Mouse (Mus musculus) forebrain, embryonic 10.5 days (tissue): ENCODE measurements around the gene Entpd7. TPM values are rescaled to one million over a fixed set of nuclear protein-coding genes. Genes with fewer than 3 reads are reported as not detected.

ENCODE experiments used
- DNase-seq: peaks from one replicate; pipeline ENCODE4 v3.0.0-alpha.2; 2017; ENCODE audit warnings: low spot score; ENCODE audit errors: extremely low spot score
- H3K27ac ChIP-seq: fragments of 300-500 bp; sonication (generic); 2 replicates; pipeline ENCODE4 v1.5.1; 2016; ENCODE audit warnings: mild to moderate bottlenecking
- H3K27me3 ChIP-seq: fragments of 300-500 bp; sonication (generic); 2 replicates; pipeline ENCODE4 v1.6.1; 2016; ENCODE audit warnings: mild to moderate bottlenecking; ENCODE audit not compliant: poor library complexity, severe bottlenecking
- H3K36me3 ChIP-seq: fragments of 300-500 bp; sonication (generic); replicated peaks from 2 replicates; pipeline ENCODE4 v1.6.1; 2016; ENCODE audit warnings: mild to moderate bottlenecking, moderate library complexity
- H3K4me1 ChIP-seq: fragments of 300-500 bp; sonication (generic); 2 replicates; pipeline ENCODE4 v1.6.1; 2016
- H3K4me3 ChIP-seq: fragments of 300-500 bp; sonication (generic); 2 replicates; pipeline ENCODE4 v1.5.1; 2016; ENCODE audit warnings: mild to moderate bottlenecking, moderate library complexity
- H3K9me3 ChIP-seq: fragments of 300-500 bp; sonication (generic); 2 replicates; pipeline ENCODE4 v1.6.1; 2016; ENCODE audit warnings: mild to moderate bottlenecking, moderate library complexity
- WGBS: fragments of 180-500 bp; shearing (Covaris S2); methylation state at CpG from one replicate; pipeline ENCODE4 v1.1.7; 2016; 5-methylcytosine and 5-hydroxymethylcytosine counted together
- polyA plus RNA-seq: library from polyadenylated mRNA; unstranded; fragments of >200 nt; fragmentation: Nextera tagmentation; extraction: Ambion mirVana; gene quantifications from 2 replicates; pipeline ENCODE4 v1.2.1, GENCODE M21; 2016

Entpd7 gene
- polyA plus RNA-seq, 1 experiment from 2014 or later, result 8.8 TPM

DNA sequence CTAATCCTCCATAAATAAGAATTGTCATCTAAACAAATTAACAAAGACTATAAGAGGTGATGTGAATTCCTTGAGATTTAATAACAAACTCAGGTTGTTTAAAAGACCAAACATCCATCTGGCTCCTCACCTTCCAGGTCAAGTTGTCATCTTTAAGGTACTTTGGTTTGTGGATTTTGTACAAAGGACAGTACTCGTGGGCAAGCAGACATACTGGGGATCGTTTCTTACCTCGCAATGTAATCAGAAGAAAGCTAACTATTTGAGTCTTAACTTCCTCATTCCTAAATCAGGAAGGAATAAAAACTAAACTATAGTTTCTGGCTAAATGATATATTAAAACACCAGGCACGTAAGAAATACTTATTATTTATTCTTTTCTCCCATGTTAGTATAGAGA lies 81.1 kb downstream of the Entpd7 start:
- no peaks in the 10 kb centered on the region for H3K9me3 ChIP-seq
- H3K4me3 ChIP-seq, result no peak overlapping the region
- no peak overlapping the region for H3K27ac ChIP-seq
- no peaks in the 10 kb centered on the region for H3K27me3 ChIP-seq
- 94% methylated on average over 4 of the region's 4 CpGs for WGBS
- no peaks in the 10 kb centered on the region for H3K36me3 ChIP-seq
- DNase-seq, result no peak
- H3K4me1 ChIP-seq, result no peaks in the 10 kb centered on the region

- Histone ChIP-seq H3K4me1 (no peaks in the 10 kb centered on the region), H3K27me3 (no peaks in the 10 kb centered on the region), H3K9me3 (no peaks in the 10 kb centered on the region), H3K27ac (no peak overlapping the region), H3K36me3 (no peaks in the 10 kb centered on the region), H3K4me3 (no peak overlapping the region)
- no peak for DNase-seq
- WGBS, result 93% methylated on average over 5 of the region's 5 CpGs
These were observed 82.1 kb downstream of the Entpd7 start for GRCm38 (mm10) chr19:43771499-43771969.

- H3K9me3 ChIP-seq, result no peaks in the 10 kb centered on the region
- WGBS, result 63% methylated on average over 6 of the region's 6 CpGs
- H3K36me3 ChIP-seq, result no peaks in the 10 kb centered on the region
- no peak for DNase-seq
- H3K4me1 ChIP-seq, result no peaks in the 10 kb centered on the region
- H3K27me3 ChIP-seq, result no peaks in the 10 kb centered on the region
- H3K4me3 ChIP-seq, result no peak overlapping the region
- H3K27ac ChIP-seq, result no peak overlapping the region
These were observed 82.8 kb downstream of the Entpd7 start for GRCm38 (mm10) chr19:43772311-43772710.

GRCm38 (mm10) chr19:43775433-43775832 lies 86.0 kb downstream of the Entpd7 start:
- 85% methylated on average over 10 of the region's 10 CpGs for WGBS
- no peaks in the 10 kb centered on the region for H3K4me1 ChIP-seq
- no peak for DNase-seq
- no peaks in the 10 kb centered on the region for H3K9me3 ChIP-seq
- H3K27me3 ChIP-seq, result no peaks in the 10 kb centered on the region
- H3K4me3 ChIP-seq, result no peak overlapping the region
- H3K36me3 ChIP-seq, result no peaks in the 10 kb centered on the region
- H3K27ac ChIP-seq, result no peak overlapping the region

DNA sequence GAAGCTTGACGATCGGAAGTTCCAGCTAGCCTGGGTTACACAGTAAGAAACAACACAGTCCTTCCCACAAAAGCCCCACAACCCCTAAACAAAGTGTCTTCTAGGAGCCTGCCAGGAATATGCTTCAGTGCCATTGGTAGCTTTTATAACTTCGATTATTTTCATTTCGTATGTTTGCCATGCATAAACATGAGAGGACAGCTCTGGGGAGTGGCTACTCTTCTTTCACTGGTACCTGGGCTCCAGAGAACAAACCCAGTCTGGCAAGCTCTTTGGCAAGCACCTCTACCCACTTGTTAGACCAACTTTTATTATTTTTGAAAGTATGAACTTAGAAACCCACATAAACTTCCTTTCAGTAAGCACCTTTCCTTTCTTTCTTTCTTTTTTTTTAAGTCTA lies 87.1 kb downstream of the Entpd7 start:
- WGBS, result 91% methylated on average over 4 of the region's 4 CpGs
- no peak for DNase-seq

DNA sequence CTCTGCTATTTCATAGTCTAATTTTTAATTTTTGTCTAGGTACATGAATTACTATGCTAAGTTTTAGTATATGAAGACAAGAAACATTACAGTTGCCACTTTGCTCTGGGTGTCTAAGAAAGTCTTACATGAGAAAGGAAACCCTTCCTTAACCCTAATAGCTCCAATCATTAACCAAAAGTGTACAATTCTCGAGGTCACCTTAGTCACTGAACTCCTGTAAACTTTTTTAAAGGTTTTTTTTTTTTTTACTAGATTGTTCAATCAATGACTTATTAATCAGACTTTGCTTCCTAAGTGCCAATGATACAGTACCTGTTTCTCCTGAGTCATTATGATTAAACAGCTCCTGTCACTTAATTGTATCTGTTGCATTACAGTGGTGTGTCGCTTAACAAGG lies 87.8 kb downstream of the Entpd7 start:
- H3K27ac ChIP-seq, result no peak overlapping the region
- no peaks in the 10 kb centered on the region for H3K9me3 ChIP-seq
- no peak overlapping the region for H3K4me3 ChIP-seq
- DNase-seq, result no peak
- H3K36me3 ChIP-seq, result no peaks in the 10 kb centered on the region
- WGBS, result 81% methylated on average over 2 of the region's 2 CpGs
- H3K27me3 ChIP-seq, result no peaks in the 10 kb centered on the region
- H3K4me1 ChIP-seq, result no peaks in the 10 kb centered on the region

More for the DNA sequence above, 87.1 kb downstream of the Entpd7 start:
- H3K4me1 ChIP-seq, result no peaks in the 10 kb centered on the region
- no peaks in the 10 kb centered on the region for H3K9me3 ChIP-seq
- no peak overlapping the region for H3K4me3 ChIP-seq
- no peaks in the 10 kb centered on the region for H3K27me3 ChIP-seq
- H3K27ac ChIP-seq, result no peak overlapping the region
- H3K36me3 ChIP-seq, result no peaks in the 10 kb centered on the region

- no peaks in the 10 kb centered on the region for H3K27me3 ChIP-seq
- DNase-seq, result no peak
- no peaks in the 10 kb centered on the region for H3K9me3 ChIP-seq
- H3K27ac ChIP-seq, result no peak overlapping the region
- H3K4me3 ChIP-seq, result no peak overlapping the region
- no peaks in the 10 kb centered on the region for H3K36me3 ChIP-seq
- 92% methylated on average over 5 of the region's 5 CpGs for WGBS
- H3K4me1 ChIP-seq, result no peaks in the 10 kb centered on the region
These were observed 90.9 kb downstream of the Entpd7 start for GRCm38 (mm10) chr19:43780391-43780790.

GRCm38 (mm10) chr19:43781980-43782379 lies 92.5 kb downstream of the Entpd7 start, which contains the start of gene Abcc2:
Gene Abcc2 (plus strand): TSS chr19:43782192.
- Histone ChIP-seq H3K36me3 (no peaks in the 10 kb centered on the region), H3K27ac (no peak within 1 kb of the TSS), H3K4me1 (no peaks in the 10 kb centered on the region), H3K9me3 (no peaks in the 10 kb centered on the region), H3K4me3 (no peak within 1 kb of the TSS), H3K27me3 (no peaks in the 10 kb centered on the region)
- no peak for DNase-seq
- 84% methylated on average over 3 of the region's 3 CpGs for WGBS

Other genes starting within 250 kb of the Entpd7 start
- 0.31 and 0.36 TPM in 2 replicates for gene Cnnm1, start 249.2 kb upstream of the Entpd7 start, polyA plus RNA-seq
- gene Got1, start 165.1 kb upstream of the Entpd7 start, polyA plus RNA-seq, result 57.5 and 63.9 TPM in 2 replicates
- 2.4 TPM in 2 replicates for gene Nkx2-3, start 77.3 kb upstream of the Entpd7 start, polyA plus RNA-seq
- gene Slc25a28, start 14.8 kb upstream of the Entpd7 start, polyA plus RNA-seq, result 11.3 and 12.4 TPM in 2 replicates
- gene Cutc, start 63.3 kb downstream of the Entpd7 start, polyA plus RNA-seq, result 15.0 and 16.3 TPM in 2 replicates
- gene Cox15, start 63.3 kb downstream of the Entpd7 start, polyA plus RNA-seq, result 15.1 and 15.7 TPM in 2 replicates
- not detected in 2 replicates for gene Abcc2, start 92.5 kb downstream of the Entpd7 start, polyA plus RNA-seq